8 mouse cellular contexts compared by ENCODE assay signal in genomic region chr16:17406512-17407231, GRCm38 (mm10). TPM values are rescaled to one million over a fixed set of nuclear protein-coding genes. Genes with fewer than 3 reads are reported as not detected.
DNase-seq lines count a peak whose midpoint lies in the region; ATAC-seq and TF ChIP-seq lines count a peak whose summit lies in the region.

No protein-coding gene starts in this region.

- H3K4me2 ChIP-seq in heart, embryonic 14.5 days (ENCODE audit: low read length): peak overlapping the region; percentile 81
- peak overlapping the region; percentile 76 for H3K4me2 ChIP-seq in embryonic facial prominence, embryonic 12.5 days (replicated peaks)
- H3K4me2 ChIP-seq in intestine, embryonic 16.5 days (ENCODE audit: low read depth, low read length): peak overlapping the region; percentile 68
- peak overlapping the region; percentile 70 for H3K4me2 ChIP-seq in lung, postnatal 0 days (replicated peaks; ENCODE audit: low read depth, low read length)

- no peak for DNase-seq in heart, adult 9 months (ENCODE audit: low spot score in 2 of 2)
- peak; percentile 48 for DNase-seq in lung, postnatal 0 days (ENCODE audit: low spot score)
- no peak for DNase-seq in gastrocnemius, adult 18-20 months (ENCODE audit: low spot score)
- no peak for DNase-seq in testis, postnatal 14 days (ENCODE audit: low spot score)

- peak overlapping the region; percentile 84 for H3K9ac ChIP-seq in heart, embryonic 14.5 days (ENCODE audit: low read length)
- peak overlapping the region; percentile 75 for H3K9ac ChIP-seq in embryonic facial prominence, embryonic 12.5 days
- H3K9ac ChIP-seq in intestine, embryonic 16.5 days (ENCODE audit: low read depth, low read length): peak overlapping the region; percentile 86
- H3K9ac ChIP-seq in lung, postnatal 0 days (replicated peaks; ENCODE audit: low read depth): peak overlapping the region; percentile 78

- no peak for TF ChIP-seq EP300 in lung, postnatal 0 days (IDR thresholded peaks at IDR 0.05)

- no peaks in the 10 kb centered on the region for H3K9me3 ChIP-seq in heart, embryonic 14.5 days (ENCODE audit: control insufficient read depth, low read length)
- no peaks in the 10 kb centered on the region for H3K9me3 ChIP-seq in E14TG2a.4 (ENCODE audit: low read length)
- H3K9me3 ChIP-seq in embryonic facial prominence, embryonic 12.5 days: no peaks in the 10 kb centered on the region
- no peaks in the 10 kb centered on the region for H3K9me3 ChIP-seq in intestine, embryonic 16.5 days (ENCODE audit: control insufficient read depth, low read length)
- no peaks in the 10 kb centered on the region for H3K9me3 ChIP-seq in lung, postnatal 0 days (ENCODE audit: low read length)

- peaks cover 8 to 19% of the 10 kb centered on the region in 2 experiments for H3K4me1 ChIP-seq in heart, embryonic 14.5 days (ENCODE audit: control insufficient read depth in 2 of 2, insufficient read depth in 2 of 2, low read length in 2 of 2)
- peaks cover 38% of the 10 kb centered on the region for H3K4me1 ChIP-seq in E14TG2a.4 (replicated peaks; ENCODE audit: low read depth, low read length)
- H3K4me1 ChIP-seq in embryonic facial prominence, embryonic 12.5 days: peaks cover 21% of the 10 kb centered on the region
- H3K4me1 ChIP-seq in intestine, embryonic 16.5 days (ENCODE audit: control insufficient read depth, insufficient read depth, low read length): peaks cover 25% of the 10 kb centered on the region
- peaks cover 14% of the 10 kb centered on the region; the same call in 1 of the 2 replicates for H3K4me1 ChIP-seq in lung, postnatal 0 days (ENCODE audit: insufficient read depth, low read depth, low read length)

- H3K27ac ChIP-seq in heart, embryonic 14.5 days (replicated peaks in 1 of 2; ENCODE audit: control insufficient read depth in 1 of 2, insufficient read depth in 1 of 2, low read depth in 2 of 2, low read length in 2 of 2): no peak overlapping the region
- no peak overlapping the region for H3K27ac ChIP-seq in embryonic facial prominence, embryonic 12.5 days
- H3K27ac ChIP-seq in intestine, embryonic 16.5 days (ENCODE audit: low read length): peak overlapping the region; percentile 69
- H3K27ac ChIP-seq in lung, postnatal 0 days (ENCODE audit: low read length): no peak overlapping the region

- ATAC-seq in heart, embryonic 14.5 days (ENCODE audit: insufficient number of reproducible peaks, insufficient read depth, low FRiP score, low read depth): no peak
- ATAC-seq in embryonic facial prominence, embryonic 12.5 days (ENCODE audit: insufficient number of reproducible peaks, insufficient read depth, low FRiP score, low TSS enrichment): no peak
- ATAC-seq in intestine, embryonic 16.5 days: no peak
- ATAC-seq in lung, postnatal 0 days: no peak

- peak overlapping the region; percentile 62 to 68 for H3K4me3 ChIP-seq in heart, embryonic 14.5 days (ENCODE audit: control insufficient read depth in 1 of 2, insufficient read depth in 1 of 2, low read depth in 1 of 2, low read length in 2 of 2)
- H3K4me3 ChIP-seq in E14TG2a.4 (replicated peaks; ENCODE audit: low read length): peak overlapping the region; percentile 90
- H3K4me3 ChIP-seq in embryonic facial prominence, embryonic 12.5 days: peak overlapping the region; percentile 81
- peak overlapping the region; percentile 89 for H3K4me3 ChIP-seq in intestine, embryonic 16.5 days (ENCODE audit: low read length)
- H3K4me3 ChIP-seq in lung, postnatal 0 days (ENCODE audit: low read depth, low read length): peak overlapping the region; percentile 80

- peaks cover 6% of the 10 kb centered on the region for H3K36me3 ChIP-seq in heart, embryonic 14.5 days (ENCODE audit: control insufficient read depth, insufficient read depth, low read length)
- peaks cover 6% of the 10 kb centered on the region for H3K36me3 ChIP-seq in E14TG2a.4 (ENCODE audit: insufficient read depth, low read length)
- no peaks in the 10 kb centered on the region for H3K36me3 ChIP-seq in embryonic facial prominence, embryonic 12.5 days
- no peaks in the 10 kb centered on the region for H3K36me3 ChIP-seq in intestine, embryonic 16.5 days (ENCODE audit: control insufficient read depth, insufficient read depth, low read length)
- no peaks in the 10 kb centered on the region for H3K36me3 ChIP-seq in lung, postnatal 0 days (ENCODE audit: insufficient read depth, low read length)

- 30% methylated on average over 9 of the region's 9 CpGs for WGBS in heart, embryonic 14.5 days
- WGBS in embryonic facial prominence, embryonic 12.5 days: 39% methylated on average over 9 of the region's 9 CpGs
- 28% methylated on average over 9 of the region's 9 CpGs for WGBS in intestine, embryonic 16.5 days
- WGBS in lung, postnatal 0 days: 29% methylated on average over 9 of the region's 9 CpGs

- no peak for TF ChIP-seq CTCF in E14TG2a.4 (conservative IDR thresholded peaks at IDR 0.05; ENCODE audit: low read length)
- no peak for TF ChIP-seq CTCF in lung, postnatal 0 days (IDR thresholded peaks at IDR 0.05)

- no peaks in the 10 kb centered on the region for H3K27me3 ChIP-seq in heart, embryonic 14.5 days (ENCODE audit: control insufficient read depth, insufficient read depth, low read length)
- H3K27me3 ChIP-seq in E14TG2a.4 (ENCODE audit: insufficient read depth, low read length): no peaks in the 10 kb centered on the region
- no peaks in the 10 kb centered on the region for H3K27me3 ChIP-seq in embryonic facial prominence, embryonic 12.5 days
- no peaks in the 10 kb centered on the region for H3K27me3 ChIP-seq in intestine, embryonic 16.5 days (replicated peaks; ENCODE audit: control insufficient read depth, insufficient read depth, low read length)
- H3K27me3 ChIP-seq in lung, postnatal 0 days (replicated peaks; ENCODE audit: insufficient read depth, low read length): no peaks in the 10 kb centered on the region

RNA-seq across cellular contexts. Expression of gene Pi4ka, which starts 0.6 kb away (rescaled TPM):
- polyA plus RNA-seq in heart, embryonic 14.5 days (2014; fragmentation: Nextera tagmentation; extraction: Ambion mirVana): 36.3 and 40.5 TPM in 2 replicates
- polyA plus RNA-seq in embryonic facial prominence, embryonic 12.5 days (2016; fragmentation: Nextera tagmentation; extraction: Ambion mirVana): 44.6 and 45.2 TPM in 2 replicates
- polyA plus RNA-seq in intestine, embryonic 16.5 days (2015; fragmentation: Nextera tagmentation; extraction: Ambion mirVana): 23.1 and 28.6 TPM in 2 replicates
- polyA plus RNA-seq in lung, postnatal 0 days (2015; fragmentation: Nextera tagmentation; extraction: Ambion mirVana): 14.2 and 17.1 TPM in 2 replicates
- 10 to 100 TPM; 21.3 to 27.7 TPM for total RNA-seq in gastrocnemius, adult 18-20 months (2021)

RNA-seq across cellular contexts. Expression of gene Snap29, which starts 0.9 kb away (rescaled TPM):
- 5.0 and 5.6 TPM in 2 replicates for polyA plus RNA-seq in heart, embryonic 14.5 days (2014; fragmentation: Nextera tagmentation; extraction: Ambion mirVana)
- 12.9 and 13.0 TPM in 2 replicates for polyA plus RNA-seq in embryonic facial prominence, embryonic 12.5 days (2016; fragmentation: Nextera tagmentation; extraction: Ambion mirVana)
- 15.2 and 15.9 TPM in 2 replicates for polyA plus RNA-seq in intestine, embryonic 16.5 days (2015; fragmentation: Nextera tagmentation; extraction: Ambion mirVana)
- polyA plus RNA-seq in lung, postnatal 0 days (2015; fragmentation: Nextera tagmentation; extraction: Ambion mirVana): 11.5 and 13.4 TPM in 2 replicates
- 10 to 100 TPM; 17.7 to 19.1 TPM for total RNA-seq in gastrocnemius, adult 18-20 months (2021)

RNA-seq across cellular contexts. Expression of gene Crkl, which starts 45.1 kb away (rescaled TPM):
- 31.9 and 40.7 TPM in 2 replicates for polyA plus RNA-seq in heart, embryonic 14.5 days (2014; fragmentation: Nextera tagmentation; extraction: Ambion mirVana)
- polyA plus RNA-seq in embryonic facial prominence, embryonic 12.5 days (2016; fragmentation: Nextera tagmentation; extraction: Ambion mirVana): 91.3 and 91.7 TPM in 2 replicates
- polyA plus RNA-seq in intestine, embryonic 16.5 days (2015; fragmentation: Nextera tagmentation; extraction: Ambion mirVana): 42.7 and 42.9 TPM in 2 replicates
- polyA plus RNA-seq in lung, postnatal 0 days (2015; fragmentation: Nextera tagmentation; extraction: Ambion mirVana): 33.1 and 39.6 TPM in 2 replicates
- 10 to 100 TPM; 23.4 to 30.2 TPM for total RNA-seq in gastrocnemius, adult 18-20 months (2021)
